Mouse (Mus musculus): Measurements from ENCODE around the gene Sart3.

GRCm38 (mm10) chr5:113771213-113772162, 822 bp downstream of the Sart3 start:
- TF ChIP-seq GATA1 (IDR thresholded peaks at IDR 0.05; ENCODE audit: borderline replicate concordance, low read length), result no peak
- peak; percentile 85 for TF ChIP-seq FLI1 (IDR thresholded peaks at IDR 0.05; ENCODE audit: low read length)
